Mouse (Mus musculus) forebrain, embryonic 16.5 days (tissue): ENCODE measurements around the gene E130218I03Rik. TPM values are rescaled to one million over a fixed set of nuclear protein-coding genes. Genes with fewer than 3 reads are reported as not detected.

Experiments used
- ATAC-seq: fragments of 200-750 bp; cut with Nextera tagmentation; 2 replicates; pipeline ENCODE4 v1.8.0; 2017; ENCODE audit warnings: mild to moderate bottlenecking, moderate library complexity
- H3K27ac ChIP-seq: fragments of 300-500 bp; sonication (generic); 2 replicates; pipeline ENCODE4 v1.5.1; 2014; ENCODE audit warnings: low read length, control low read depth
- H3K27me3 ChIP-seq: fragments of 300-500 bp; sonication (generic); replicated peaks from 2 replicates; pipeline ENCODE4 v1.6.1; 2014; ENCODE audit warnings: low read length; ENCODE audit not compliant: control insufficient read depth, insufficient read depth
- H3K36me3 ChIP-seq: fragments of 300-500 bp; sonication (generic); 2 replicates; pipeline ENCODE4 v1.6.1; 2014; ENCODE audit not compliant: control insufficient read depth, insufficient read depth
- H3K4me1 ChIP-seq: fragments of 300-500 bp; sonication (generic); replicated peaks from 2 replicates; pipeline ENCODE4 v1.6.1; 2014; ENCODE audit warnings: low read length; ENCODE audit not compliant: control insufficient read depth, insufficient read depth
- H3K4me2 ChIP-seq: fragments of 300-500 bp; sonication (generic); 2 replicates; pipeline ENCODE4 v1.6.1; 2014; ENCODE audit warnings: mild to moderate bottlenecking, low read length, control low read depth
- H3K4me3 ChIP-seq: fragments of 300-500 bp; sonication (generic); replicated peaks from 2 replicates; pipeline ENCODE4 v1.5.1; 2014; ENCODE audit warnings: mild to moderate bottlenecking, low read length, control low read depth
- H3K9ac ChIP-seq: fragments of 300-500 bp; sonication (generic); replicated peaks from 2 replicates; pipeline ENCODE4 v1.6.1; 2014; ENCODE audit warnings: low read depth, low read length, control low read depth
- H3K9me3 ChIP-seq: fragments of 300-500 bp; sonication (generic); 2 replicates; pipeline ENCODE4 v1.6.1; 2016; ENCODE audit warnings: low read length; ENCODE audit not compliant: control insufficient read depth
- WGBS: fragments of 180-500 bp; shearing (Covaris S2); extraction: QIAGEN DNeasy Blood & Tissue Kit; methylation state at CpG from one replicate; pipeline ENCODE4 v1.1.7; 2014; 5-methylcytosine and 5-hydroxymethylcytosine counted together
- polyA plus RNA-seq: library from polyadenylated mRNA; unstranded; fragments of >200 nt; fragmentation: Nextera tagmentation; extraction: Ambion mirVana; gene quantifications from 2 replicates; pipeline ENCODE4 v1.2.1, GENCODE M21; 2015

Gene E130218I03Rik
- polyA plus RNA-seq, 1 experiment from 2014 or later = 0.61 TPM

DNA sequence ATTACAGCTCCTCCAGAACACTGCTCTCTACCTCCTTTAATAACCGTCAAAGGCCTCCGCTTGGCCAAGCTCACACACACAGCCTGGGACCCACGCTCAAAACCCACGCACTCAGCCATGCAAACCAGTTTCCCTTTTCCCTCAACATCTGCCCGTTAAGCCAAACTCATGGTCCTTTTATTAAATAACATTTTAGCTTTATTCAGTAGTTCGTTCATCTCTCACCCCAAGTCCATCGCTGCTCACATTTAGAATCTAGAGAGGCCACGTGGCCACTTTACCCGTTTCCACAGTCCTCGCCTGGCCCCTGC is 7.4 kb downstream of the E130218I03Rik start:
- 6% methylated on average over 10 of the region's 10 CpGs for WGBS
- peaks cover 36% of the 10 kb centered on the region for H3K4me1 ChIP-seq
- H3K27me3 ChIP-seq = peaks cover 58% of the 10 kb centered on the region
- peak overlapping the region; percentile 59 for H3K4me3 ChIP-seq
- ATAC-seq = no peak
- peak overlapping the region; percentile 78 for H3K4me2 ChIP-seq
- H3K9me3 ChIP-seq = no peaks in the 10 kb centered on the region
- H3K9ac ChIP-seq = peak overlapping the region; percentile 65
- H3K27ac ChIP-seq = no peak overlapping the region
- H3K36me3 ChIP-seq = no peaks in the 10 kb centered on the region

DNA sequence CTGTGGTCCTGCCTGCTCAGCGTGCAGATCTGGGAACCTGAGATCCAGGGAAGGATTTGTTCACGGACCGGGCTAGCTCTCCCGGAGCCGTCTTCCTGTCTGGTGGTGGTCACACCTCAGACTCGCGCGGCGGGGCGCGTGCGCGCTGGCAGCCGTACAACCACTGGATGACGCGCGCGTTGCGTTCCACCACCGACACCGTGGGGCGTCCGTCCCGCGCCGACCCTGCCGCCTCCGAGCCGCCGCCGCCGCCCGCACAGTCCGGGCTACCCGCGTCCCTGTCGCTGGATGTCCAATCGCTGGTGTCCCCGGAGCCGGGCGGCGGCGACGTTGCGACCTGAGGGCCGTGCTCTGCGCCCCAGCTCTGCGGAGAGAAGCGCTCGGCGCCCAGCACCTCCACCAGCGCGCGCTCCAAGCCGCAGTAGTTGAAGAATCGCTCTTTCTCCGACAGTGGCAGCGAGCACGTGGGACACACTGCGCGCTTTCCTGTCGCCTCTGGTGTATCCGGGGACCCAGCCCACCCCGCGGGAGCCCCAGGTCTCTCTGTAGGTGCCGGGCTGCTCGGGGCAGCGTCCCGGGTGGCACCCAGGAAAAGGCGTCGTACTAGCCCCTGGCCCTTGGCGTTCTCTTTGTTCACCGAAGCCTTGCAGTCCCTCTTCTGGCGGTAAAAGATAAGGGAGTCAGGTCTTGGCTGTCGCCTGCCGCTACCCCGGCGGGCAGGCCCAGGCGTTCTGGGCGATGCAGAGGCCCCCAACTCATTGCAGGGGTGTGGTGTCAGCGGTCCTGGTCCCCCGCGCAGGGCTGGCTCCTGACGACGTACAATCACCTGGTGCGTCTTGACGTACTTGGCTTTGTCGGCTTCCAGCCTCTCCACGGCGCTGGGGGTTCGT is 8.0 kb downstream of the E130218I03Rik start:
- Histone ChIP-seq H3K36me3 (no peaks in the 10 kb centered on the region), H3K4me2 (peak overlapping the region; percentile 78), H3K4me3 (peak overlapping the region; percentile 59), H3K4me1 (peaks cover 35% of the 10 kb centered on the region), H3K9ac (peak overlapping the region; percentile 65), H3K27ac (peak overlapping the region; percentile 56), H3K27me3 (peaks cover 61% of the 10 kb centered on the region), H3K9me3 (no peaks in the 10 kb centered on the region)
- WGBS = under 1% methylated on average over 91 of the region's 91 CpGs
- peak; percentile 51 for ATAC-seq

DNA sequence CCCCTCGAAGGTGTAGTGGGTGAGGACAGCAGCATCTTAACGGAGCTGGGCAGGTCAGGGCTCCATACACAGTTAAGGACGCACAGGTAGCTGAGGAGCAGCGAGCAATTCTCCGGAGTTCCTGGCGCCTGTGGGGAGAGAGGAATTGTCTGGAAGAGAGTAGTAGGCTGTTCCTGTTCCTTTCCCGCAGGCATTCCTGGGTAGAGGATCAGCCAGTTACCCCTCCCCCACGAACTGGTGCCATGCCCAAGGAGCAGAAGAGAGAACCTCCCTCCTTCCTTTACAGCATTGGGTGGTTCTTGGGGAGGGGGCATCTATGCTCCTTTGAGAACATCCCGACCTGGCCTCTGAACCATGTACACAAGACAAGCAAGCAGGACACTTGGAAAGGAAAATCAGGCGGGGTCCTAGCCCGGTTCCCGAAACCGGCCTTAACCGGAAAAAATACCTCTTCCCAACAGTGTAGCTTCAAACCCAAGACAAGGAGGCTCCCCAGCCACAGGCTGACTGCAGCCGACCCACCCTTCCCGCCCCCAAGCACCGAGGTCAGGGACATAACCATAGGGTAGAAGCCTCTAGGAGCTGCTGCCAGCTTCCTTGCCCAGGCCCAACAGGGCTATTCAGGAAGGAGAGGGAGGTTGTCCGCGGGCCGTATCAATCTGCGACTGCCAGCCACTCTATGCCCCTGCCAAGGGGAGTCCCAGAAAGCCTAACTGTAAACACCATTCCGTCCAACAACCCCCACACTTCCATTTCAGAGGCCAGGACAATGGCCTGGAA is 8.9 kb downstream of the E130218I03Rik start:
- Histone ChIP-seq H3K27ac (peak overlapping the region; percentile 56; the same call in 1 of the 2 replicates), H3K36me3 (no peaks in the 10 kb centered on the region), H3K9ac (peak overlapping the region; percentile 65), H3K9me3 (no peaks in the 10 kb centered on the region), H3K4me3 (peak overlapping the region; percentile 59), H3K4me2 (peak overlapping the region; percentile 78), H3K27me3 (peaks cover 61% of the 10 kb centered on the region), H3K4me1 (peaks cover 35% of the 10 kb centered on the region)
- WGBS = 10% methylated on average over 22 of the region's 22 CpGs
- ATAC-seq = no peak; the same call in 1 of the 2 replicates

DNA sequence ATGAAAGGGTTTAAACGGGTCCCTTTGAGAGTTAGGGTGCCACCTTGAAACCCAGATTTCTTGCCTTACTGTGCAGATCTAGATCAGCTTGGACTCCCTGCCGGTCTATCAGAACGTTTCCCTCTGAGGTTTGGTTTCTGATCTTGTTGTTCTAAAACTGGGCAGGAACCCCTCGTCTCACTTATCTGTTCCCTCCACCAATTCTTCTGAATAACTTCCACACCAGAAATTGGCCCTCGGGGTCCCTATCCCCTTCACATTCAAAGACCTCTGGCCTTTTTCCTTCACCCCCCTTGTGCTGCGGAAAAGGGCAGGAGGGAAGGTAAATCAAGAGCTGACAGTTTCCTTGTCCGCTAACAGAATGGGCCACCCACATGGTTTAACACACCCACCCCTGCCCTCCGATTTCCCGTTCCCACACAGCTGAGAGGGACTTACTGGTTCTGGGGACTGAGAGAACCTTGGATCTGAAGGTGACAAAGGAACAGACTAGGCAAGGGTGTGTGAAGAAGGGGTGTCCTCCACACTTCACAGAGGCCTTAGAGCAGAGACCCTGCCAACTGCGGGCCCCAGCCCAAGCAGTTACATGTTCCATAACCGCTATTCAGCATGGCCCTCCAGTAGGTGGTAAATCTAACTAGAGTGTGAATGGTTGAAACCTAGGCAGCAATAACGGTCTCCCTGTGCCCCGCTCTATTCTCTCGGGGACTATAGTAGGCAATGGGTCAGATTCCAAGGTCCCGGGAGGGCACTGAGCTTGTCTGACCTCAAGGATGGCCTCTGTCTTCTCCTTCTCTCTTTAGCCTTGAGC is 9.7 kb downstream of the E130218I03Rik start:
- H3K9me3 ChIP-seq = no peaks in the 10 kb centered on the region
- H3K9ac ChIP-seq = no peak overlapping the region
- no peaks in the 10 kb centered on the region for H3K36me3 ChIP-seq
- no peak overlapping the region for H3K27ac ChIP-seq
- 14% methylated on average over 15 of the region's 15 CpGs for WGBS
- H3K4me3 ChIP-seq = peak overlapping the region; percentile 59
- no peak overlapping the region for H3K4me2 ChIP-seq
- H3K4me1 ChIP-seq = peaks cover 35% of the 10 kb centered on the region
- peaks cover 61% of the 10 kb centered on the region for H3K27me3 ChIP-seq
- ATAC-seq = no peak

DNA sequence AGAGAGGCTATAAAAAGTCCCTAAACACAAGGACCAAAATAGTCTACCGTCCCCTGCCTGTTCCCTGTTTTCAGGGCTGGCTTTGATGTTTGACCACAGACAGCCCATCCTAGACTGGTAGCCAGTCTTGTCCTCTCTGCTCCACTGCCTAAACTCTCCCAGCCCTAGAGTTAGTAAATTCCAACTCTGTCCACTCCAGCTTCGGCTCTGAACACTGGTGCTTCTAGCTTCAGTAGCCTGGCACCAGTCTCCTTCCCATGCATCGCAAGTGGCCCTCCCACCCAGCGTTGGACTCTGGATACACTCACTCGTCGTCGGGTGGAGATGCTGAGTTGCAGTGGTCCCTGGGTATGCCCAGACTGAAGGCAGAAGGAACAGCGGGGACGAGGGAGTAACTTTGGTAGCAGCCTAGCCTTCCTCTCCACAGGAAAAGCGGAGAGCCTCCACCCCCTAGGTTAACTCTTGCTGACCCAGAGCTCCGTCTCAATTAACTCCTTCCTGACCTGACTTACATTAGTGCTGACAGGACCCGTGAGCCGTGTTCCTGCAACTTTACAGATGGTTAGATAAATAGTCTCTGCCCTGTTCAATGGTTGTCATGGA is 10.4 kb downstream of the E130218I03Rik start, which contains the start of gene Grrp1:
Grrp1 (minus strand) TSS at position 385 of the 603 bp plus-strand sequence.
- Histone ChIP-seq H3K9ac (no peak within 1 kb of the TSS), H3K4me2 (no peak within 1 kb of the TSS), H3K4me1 (peaks cover 35% of the 10 kb centered on the region), H3K27ac (no peak within 1 kb of the TSS), H3K4me3 (no peak within 1 kb of the TSS; the same call in 1 of the 2 replicates), H3K27me3 (peaks cover 57% of the 10 kb centered on the region), H3K9me3 (no peaks in the 10 kb centered on the region), H3K36me3 (no peaks in the 10 kb centered on the region)
- no peak for ATAC-seq
- 1% methylated on average over 13 of the region's 13 CpGs for WGBS

DNA sequence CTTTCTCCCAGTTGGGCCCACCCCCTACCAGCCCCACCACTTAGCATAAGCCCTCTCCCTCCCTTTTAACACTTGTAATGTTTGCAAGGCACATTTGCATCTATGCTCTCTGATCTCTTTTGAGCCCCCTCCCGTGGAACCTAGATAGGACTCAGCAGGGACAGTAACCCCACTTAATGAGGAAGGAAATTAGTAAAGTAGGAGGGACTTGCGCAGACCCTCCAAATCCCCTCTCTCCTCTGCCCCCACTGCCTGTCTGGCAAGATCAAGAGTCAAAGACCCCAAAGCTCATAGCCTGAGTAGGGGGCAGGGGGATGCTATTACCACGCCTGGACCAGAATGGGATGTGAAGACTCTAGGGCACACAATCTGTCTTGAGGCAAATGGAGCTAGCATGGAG is 11.4 kb downstream of the E130218I03Rik start:
- H3K27ac ChIP-seq = no peak overlapping the region
- peaks cover 31% of the 10 kb centered on the region for H3K4me1 ChIP-seq
- WGBS = 22% methylated on average over 3 of the region's 3 CpGs
- no peak for ATAC-seq
- peaks cover 51% of the 10 kb centered on the region for H3K27me3 ChIP-seq
- no peak overlapping the region for H3K4me3 ChIP-seq
- H3K9ac ChIP-seq = no peak overlapping the region
- H3K36me3 ChIP-seq = no peaks in the 10 kb centered on the region
- no peaks in the 10 kb centered on the region for H3K9me3 ChIP-seq
- H3K4me2 ChIP-seq = no peak overlapping the region

DNA sequence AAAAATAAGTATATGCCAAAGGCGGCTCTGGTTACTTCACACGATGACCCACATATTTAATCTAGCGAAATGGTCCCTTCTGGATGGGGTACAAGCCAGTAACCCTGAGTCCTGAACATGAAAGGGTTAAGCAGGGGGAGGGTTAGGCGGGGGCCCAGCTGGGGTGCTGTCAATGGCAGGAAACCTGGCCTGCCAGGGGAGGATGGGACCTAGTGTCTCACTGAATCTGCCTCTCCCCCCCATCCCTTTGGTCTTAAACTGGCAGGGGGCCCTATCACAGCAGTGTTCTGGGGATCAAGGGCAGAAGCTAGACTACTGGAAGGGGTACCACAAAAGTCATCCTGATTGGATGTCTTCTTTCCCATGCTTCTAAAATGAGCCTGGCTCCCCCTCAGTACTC is 12.4 kb downstream of the E130218I03Rik start:
- 29% methylated on average over 4 of the region's 4 CpGs for WGBS
- Histone ChIP-seq H3K4me2 (no peak overlapping the region), H3K27ac (no peak overlapping the region), H3K9ac (no peak overlapping the region), H3K36me3 (no peaks in the 10 kb centered on the region), H3K27me3 (peaks cover 41% of the 10 kb centered on the region), H3K4me3 (no peak overlapping the region), H3K9me3 (no peaks in the 10 kb centered on the region), H3K4me1 (peaks cover 20% of the 10 kb centered on the region)
- no peak for ATAC-seq

DNA sequence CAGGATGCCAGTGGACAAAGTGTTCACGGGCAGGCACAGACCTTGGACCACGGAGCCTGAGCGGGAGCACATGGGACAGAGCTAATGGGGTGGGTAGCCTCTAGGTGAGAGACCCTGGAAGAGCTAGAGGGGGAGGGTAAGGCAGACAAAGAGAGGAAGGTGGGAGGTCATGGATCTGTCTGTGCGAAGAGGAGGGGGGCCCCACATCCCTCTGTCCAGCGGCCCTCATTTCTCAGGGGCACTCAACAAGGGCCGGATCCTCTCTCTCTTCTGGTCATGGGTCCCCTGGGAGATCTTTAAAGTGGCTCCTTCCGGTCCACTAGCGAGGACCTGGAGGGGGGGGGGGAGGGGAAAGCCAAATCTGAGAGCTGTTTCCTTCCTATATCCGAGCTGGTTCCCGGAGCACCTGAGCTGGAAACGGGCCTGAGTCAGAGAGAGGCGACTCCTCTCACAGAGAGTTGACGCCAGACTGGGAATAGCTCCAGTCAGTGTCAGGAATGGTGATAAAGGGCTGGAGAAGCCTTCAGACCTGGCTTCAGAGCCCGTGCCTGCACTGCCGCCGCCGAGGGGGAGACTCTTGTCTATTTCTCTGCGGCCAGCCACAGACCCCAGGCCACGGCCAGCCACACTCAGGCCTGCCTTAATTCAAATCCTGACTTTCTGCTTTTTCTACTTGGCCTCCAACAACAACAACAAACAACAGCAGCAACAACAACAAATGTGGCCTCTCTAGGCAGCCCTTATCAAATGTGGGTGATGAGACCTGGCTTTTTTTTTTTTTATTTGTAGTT is 13.1 kb downstream of the E130218I03Rik start:
- 15% methylated on average over 19 of the region's 19 CpGs for whole genome bisulfite sequencing
- Histone ChIP-seq H3K4me2 (no peak overlapping the region), H3K27ac (no peak overlapping the region), H3K27me3 (peaks cover 36% of the 10 kb centered on the region), H3K9ac (no peak overlapping the region), H3K4me1 (peaks cover 16% of the 10 kb centered on the region), H3K9me3 (no peaks in the 10 kb centered on the region), H3K4me3 (no peak overlapping the region), H3K36me3 (no peaks in the 10 kb centered on the region)
- ATAC-seq = no peak
